Mouse (Mus musculus) lung, postnatal 0 days (tissue): Measurements from ENCODE around the gene Tnfrsf21.

Experiments used
- CTCF ChIP-seq: IDR thresholded peaks from 2 replicates; pipeline ENCODE4 v1.5.1; 2016; ENCODE audit warnings: antibody characterized with exemption, mild to moderate bottlenecking
- EP300 ChIP-seq: IDR thresholded peaks from 2 replicates; pipeline ENCODE4 v1.6.1; 2016; ENCODE audit warnings: antibody characterized with exemption, mild to moderate bottlenecking, control low read depth

DNA sequence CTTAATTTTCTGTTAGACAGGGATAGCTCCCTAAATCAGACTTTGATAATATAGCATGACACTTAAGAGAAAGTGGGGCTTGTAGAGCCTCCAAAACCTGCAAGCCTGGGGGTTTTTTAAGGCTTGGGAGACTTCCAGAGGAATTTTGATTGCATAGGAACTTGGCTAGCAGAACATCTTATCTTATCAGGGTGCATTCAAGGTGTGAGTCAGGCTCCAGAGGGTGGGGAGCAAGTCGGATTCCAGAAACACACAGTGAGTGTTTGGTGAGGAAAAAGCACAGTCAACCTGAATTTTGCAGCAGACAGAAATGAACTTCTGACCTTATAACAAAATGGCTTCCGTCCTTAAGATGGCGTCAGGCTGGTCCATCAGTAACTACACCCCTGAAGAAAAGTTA lies 34.5 kb upstream of the Tnfrsf21 start:
- TF ChIP-seq CTCF = no peak
- peak; percentile 97 for TF ChIP-seq EP300
